Comparison of ENCODE assay signal across 8 mouse cellular contexts in genomic region chr5:33820733-33821621, GRCm38 (mm10). TPM values are rescaled to one million over a fixed set of nuclear protein-coding genes. Genes with fewer than 3 reads are reported as not detected.
DNase-seq lines count a peak whose midpoint lies in the region; ATAC-seq and TF ChIP-seq lines count a peak whose summit lies in the region.

No protein-coding gene starts in this region.

- peak overlapping the region; percentile 99 for H3K9ac ChIP-seq in hindbrain, postnatal 0 days (replicated peaks; ENCODE audit: low read length)
- H3K9ac ChIP-seq in midbrain, embryonic 12.5 days (replicated peaks) = peak overlapping the region; percentile 99

- H3K36me3 ChIP-seq in hindbrain, postnatal 0 days (ENCODE audit: insufficient read depth, low read length) = no peaks in the 10 kb centered on the region
- H3K36me3 ChIP-seq in limb, embryonic 10.5 days = peaks cover 20% of the 10 kb centered on the region
- H3K36me3 ChIP-seq in midbrain, embryonic 12.5 days = peaks cover 7% of the 10 kb centered on the region

- H3K4me1 ChIP-seq in hindbrain, postnatal 0 days (ENCODE audit: insufficient read depth, low read length) = peaks cover 18% of the 10 kb centered on the region
- H3K4me1 ChIP-seq in limb, embryonic 10.5 days = peaks cover 48% of the 10 kb centered on the region
- peaks cover 57% of the 10 kb centered on the region for H3K4me1 ChIP-seq in midbrain, embryonic 12.5 days

- peak; percentile 30 for ATAC-seq in hindbrain, postnatal 0 days
- ATAC-seq in midbrain, embryonic 12.5 days (ENCODE audit: low FRiP score, low read depth) = peak; percentile 50
- ATAC-seq in monocyte, adult 5-6 weeks (replicated peaks; ENCODE audit: insufficient number of reproducible peaks, low FRiP score, low TSS enrichment, poor library complexity, severe bottlenecking) = no peak

- no peak for TF ChIP-seq CTCF in hindbrain, postnatal 0 days (IDR thresholded peaks at IDR 0.05; ENCODE audit: low read depth)

- peak; percentile 70 to 92 for DNase-seq in adrenal gland, adult (ENCODE audit: inconsistent age in 2 of 2, low spot score in 1 of 2)
- peak; percentile 62 to 70 for DNase-seq in cerebellum, postnatal 36 days
- DNase-seq in gastrocnemius, adult 18-20 months (ENCODE audit: low spot score) = peak; percentile 25
- DNase-seq in hindbrain, postnatal 0 days (ENCODE audit: low spot score) = peak; percentile 69
- peak; percentile 79 for DNase-seq in limb, embryonic 10.5 days (ENCODE audit: low spot score)
- DNase-seq in spleen, adult 18-20 months = peak; percentile 17 to 46

- H3K9me3 ChIP-seq in hindbrain, postnatal 0 days (ENCODE audit: low read length) = no peaks in the 10 kb centered on the region
- no peaks in the 10 kb centered on the region for H3K9me3 ChIP-seq in limb, embryonic 10.5 days (replicated peaks)
- no peaks in the 10 kb centered on the region for H3K9me3 ChIP-seq in midbrain, embryonic 12.5 days

- peak overlapping the region; percentile 99 for H3K27ac ChIP-seq in hindbrain, postnatal 0 days
- peak overlapping the region; percentile 97 for H3K27ac ChIP-seq in limb, embryonic 10.5 days
- peak overlapping the region; percentile 100 for H3K27ac ChIP-seq in midbrain, embryonic 12.5 days (replicated peaks)

- H3K4me3 ChIP-seq in hindbrain, postnatal 0 days (ENCODE audit: low read length) = peak overlapping the region; percentile 95
- peak overlapping the region; percentile 84 for H3K4me3 ChIP-seq in limb, embryonic 10.5 days
- peak overlapping the region; percentile 100 for H3K4me3 ChIP-seq in midbrain, embryonic 12.5 days

- H3K4me2 ChIP-seq in hindbrain, postnatal 0 days (ENCODE audit: low read depth, low read length) = peak overlapping the region; percentile 73
- H3K4me2 ChIP-seq in midbrain, embryonic 12.5 days (replicated peaks) = peak overlapping the region; percentile 75

- WGBS in hindbrain, postnatal 0 days = under 1% methylated on average over 93 of the region's 121 CpGs
- WGBS in limb, embryonic 10.5 days = under 1% methylated on average over 119 of the region's 121 CpGs
- WGBS in midbrain, embryonic 12.5 days = under 1% methylated on average over 103 of the region's 121 CpGs

- H3K27me3 ChIP-seq in hindbrain, postnatal 0 days (ENCODE audit: insufficient read depth, low read length) = no peaks in the 10 kb centered on the region
- H3K27me3 ChIP-seq in limb, embryonic 10.5 days (ENCODE audit: low read depth, poor library complexity, severe bottlenecking) = no peaks in the 10 kb centered on the region
- H3K27me3 ChIP-seq in midbrain, embryonic 12.5 days = no peaks in the 10 kb centered on the region

RNA-seq across cellular contexts. Expression of gene Nsd2, which starts 0.5 kb away (rescaled TPM):
- total RNA-seq in gastrocnemius, adult 18-20 months (2021) = 10 to 100 TPM in 1 of 2 experiments, 1 to 10 TPM in 1; 8.4 to 11.2 TPM
- total RNA-seq in hindbrain, postnatal 0 days (2014; rRNA removed) = 76.2 and 81.1 TPM in 2 replicates
- polyA plus RNA-seq in hindbrain, postnatal 0 days (2015; fragmentation: Nextera tagmentation; extraction: Ambion mirVana) = 64.0 and 69.4 TPM in 2 replicates
- polyA plus RNA-seq in limb, embryonic 10.5 days (2016; fragmentation: Nextera tagmentation; extraction: Ambion mirVana) = 79.4 and 90.3 TPM in 2 replicates
- 115 and 128 TPM in 2 replicates for polyA plus RNA-seq in midbrain, embryonic 12.5 days (2016; fragmentation: Nextera tagmentation; extraction: Ambion mirVana)
- total RNA-seq in monocyte, adult 5-6 weeks (2017) = 28.8 to 58.1 TPM (median 35.7 TPM) in 3 replicates

RNA-seq across cellular contexts. Expression of gene Letm1, which starts 38.4 kb away (rescaled TPM):
- total RNA-seq in gastrocnemius, adult 18-20 months (2021) = 10 to 100 TPM; 71.4 to 74.5 TPM
- total RNA-seq in hindbrain, postnatal 0 days (2014; rRNA removed) = 59.9 and 67.0 TPM in 2 replicates
- 71.7 and 83.9 TPM in 2 replicates for polyA plus RNA-seq in hindbrain, postnatal 0 days (2015; fragmentation: Nextera tagmentation; extraction: Ambion mirVana)
- 65.0 and 66.8 TPM in 2 replicates for polyA plus RNA-seq in limb, embryonic 10.5 days (2016; fragmentation: Nextera tagmentation; extraction: Ambion mirVana)
- 49.0 and 54.2 TPM in 2 replicates for polyA plus RNA-seq in midbrain, embryonic 12.5 days (2016; fragmentation: Nextera tagmentation; extraction: Ambion mirVana)
- total RNA-seq in monocyte, adult 5-6 weeks (2017) = 15.7 to 27.1 TPM (median 21.0 TPM) in 3 replicates

Comparison
In these comparisons a context has a peak if more than half of its experiments do, and no peak if none do; other contexts are left out.
1. DNase-seq: peak in every context shown above with its lines; median percentile 81 in adrenal gland, adult; 79 in limb, embryonic 10.5 days; 69 in hindbrain, postnatal 0 days; 66 in cerebellum, postnatal 36 days; 32 in spleen, adult 18-20 months; 25 in gastrocnemius, adult 18-20 months.